Mouse (Mus musculus): ENCODE measurements around the gene Syap1. TPM values are rescaled to one million over a fixed set of nuclear protein-coding genes. Genes with fewer than 3 reads are reported as not detected.

Gene Syap1
- polyA plus RNA-seq (2014; fragmentation: Illumina TruSeq; extraction: RNeasy Lipid Tissue Mini Kit (QIAGEN cat#74804); ENCODE audit: low read depth, low replicate concordance) = 351 TPM

DNA sequence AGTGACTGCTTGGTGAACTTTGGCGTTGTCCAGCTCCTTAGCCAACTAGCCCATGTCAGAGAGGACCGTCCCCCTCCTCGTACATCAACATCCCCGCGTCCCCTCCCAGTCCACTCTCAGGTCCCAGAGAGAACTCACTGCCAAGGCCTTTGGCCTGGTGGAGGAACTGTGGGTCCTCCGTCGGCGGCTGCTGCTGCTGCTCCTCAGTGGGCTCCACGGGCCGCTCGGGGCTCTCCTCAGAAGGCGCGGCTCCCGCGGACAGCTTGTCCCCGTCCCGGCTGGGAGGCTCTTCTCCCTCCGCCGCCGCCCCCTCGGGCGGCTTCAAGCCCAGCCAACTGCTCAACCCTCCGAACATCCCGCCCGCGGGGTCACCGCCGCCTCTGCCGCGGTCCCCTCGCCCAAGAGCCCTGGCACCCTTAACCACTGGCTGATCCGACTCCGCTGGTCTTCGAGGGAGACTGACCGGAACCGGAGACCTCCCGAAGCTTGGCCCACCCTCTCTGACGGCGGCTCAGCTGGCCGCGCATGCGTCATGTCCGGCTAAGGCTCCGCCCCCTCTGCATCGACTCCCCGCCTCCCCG lies at the start of gene Syap1:
Gene Syap1 (minus strand): TSS at position 517 of the 581 bp plus-strand sequence.

DNA sequence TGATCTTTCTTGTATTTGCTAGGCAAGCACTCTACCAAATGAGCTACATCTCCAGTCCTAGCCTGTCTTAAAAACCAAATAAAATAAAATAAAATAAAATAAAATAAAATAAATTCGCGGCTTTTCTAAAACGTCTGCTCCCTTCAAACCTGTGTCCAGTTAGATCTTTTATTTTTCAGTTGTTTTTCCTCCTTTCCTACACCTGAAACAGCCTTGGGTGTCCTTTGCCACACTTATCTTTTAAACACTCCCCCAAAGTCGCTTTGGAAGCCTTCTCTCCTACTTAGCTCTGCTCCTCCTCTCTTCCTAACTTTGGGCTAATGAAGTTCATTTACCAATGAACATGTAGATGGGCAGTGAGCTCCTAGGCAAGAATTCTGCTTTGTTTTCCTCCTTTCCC lies 12.7 kb upstream of the Syap1 start, which contains the start of gene Ctps2:
Gene Ctps2 (plus strand): TSS at position 301 of the 400 bp plus-strand sequence.

DNA sequence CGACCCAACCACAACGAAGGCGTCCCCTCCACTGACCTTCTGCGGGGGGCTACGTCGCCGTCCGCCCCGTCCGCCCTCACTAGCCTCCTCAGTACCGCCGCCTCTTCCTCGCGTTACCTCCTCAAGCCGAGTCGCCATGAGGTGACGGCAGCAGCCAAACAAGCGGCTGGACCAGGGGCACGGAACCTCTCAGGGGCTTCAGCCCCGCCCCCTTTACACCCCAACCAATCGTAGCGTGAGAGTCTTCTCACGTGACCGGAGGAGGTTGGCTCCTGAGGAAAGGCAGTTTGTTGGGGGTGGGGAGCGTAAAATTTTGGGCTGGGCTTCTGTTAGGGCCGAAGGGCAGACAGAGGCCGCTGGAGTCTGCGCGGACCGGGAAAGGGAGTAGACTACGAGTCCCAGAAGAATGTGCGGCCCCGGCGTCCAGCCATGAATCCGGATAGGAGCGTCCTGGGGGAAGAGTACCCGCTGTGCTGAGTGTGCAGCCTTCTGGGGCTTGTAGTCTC lies 59.0 kb downstream of the Syap1 start, which contains the start of gene Txlng:
Gene Txlng (minus strand): TSS at position 252 of the 506 bp plus-strand sequence.

Other genes with a start within 250 kb of the Syap1 start
- 9.2 TPM for gene Reps2, start 244.8 kb downstream of the Syap1 start, polyA plus RNA-seq (2014; fragmentation: Illumina TruSeq; extraction: RNeasy Lipid Tissue Mini Kit (QIAGEN cat#74804); ENCODE audit: low read depth, low replicate concordance)
- 523 TPM for gene Rbbp7, start 128.0 kb downstream of the Syap1 start, polyA plus RNA-seq (2014; fragmentation: Illumina TruSeq; extraction: RNeasy Lipid Tissue Mini Kit (QIAGEN cat#74804); ENCODE audit: low read depth, low replicate concordance)
- 59.5 TPM for gene Txlng, start 59.0 kb downstream of the Syap1 start, polyA plus RNA-seq (2014; fragmentation: Illumina TruSeq; extraction: RNeasy Lipid Tissue Mini Kit (QIAGEN cat#74804); ENCODE audit: low read depth, low replicate concordance)
- 166 TPM for gene Ctps2, start 12.8 kb upstream of the Syap1 start, polyA plus RNA-seq (2014; fragmentation: Illumina TruSeq; extraction: RNeasy Lipid Tissue Mini Kit (QIAGEN cat#74804); ENCODE audit: low read depth, low replicate concordance)
- not detected for gene S100g, start 76.2 kb upstream of the Syap1 start, polyA plus RNA-seq (2014; fragmentation: Illumina TruSeq; extraction: RNeasy Lipid Tissue Mini Kit (QIAGEN cat#74804); ENCODE audit: low read depth, low replicate concordance)